Mouse (Mus musculus) urinary bladder, postnatal 25 days (tissue): ENCODE measurements around the gene App.

ENCODE experiments used
- DNase-seq: peaks from one replicate; pipeline ENCODE4 v3.0.0; 2022; ENCODE audit warnings: low spot score

Gene App

GRCm38 (mm10) chr16:85118916-85119315, 54.6 kb downstream of the App start:
- no peak for DNase-seq

- no peak for DNase-seq
These were observed 56.0 kb downstream of the App start for GRCm38 (mm10) chr16:85117541-85117940.

- no peak for DNase-seq
These were observed 57.7 kb downstream of the App start for GRCm38 (mm10) chr16:85115837-85116236.

GRCm38 (mm10) chr16:85114742-85115141, 58.8 kb downstream of the App start:
- no peak for DNase-seq

GRCm38 (mm10) chr16:85113941-85114340, 59.6 kb downstream of the App start:
- DNase-seq, result no peak

- no peak for DNase-seq
These were observed 61.3 kb downstream of the App start for GRCm38 (mm10) chr16:85112254-85112653.

- DNase-seq, result no peak
These were observed 63.1 kb downstream of the App start for GRCm38 (mm10) chr16:85110428-85110827.

GRCm38 (mm10) chr16:85108486-85108885, 65.1 kb downstream of the App start:
- DNase-seq, result no peak

GRCm38 (mm10) chr16:85106644-85107323, 66.8 kb downstream of the App start:
- DNase-seq, result no peak

GRCm38 (mm10) chr16:85105603-85106002, 68.0 kb downstream of the App start:
- DNase-seq, result no peak

GRCm38 (mm10) chr16:85103116-85103787, 70.3 kb downstream of the App start:
- no peak for DNase-seq

GRCm38 (mm10) chr16:85101544-85101943, 72.0 kb downstream of the App start:
- DNase-seq, result no peak

- no peak for DNase-seq
These were observed 72.8 kb downstream of the App start for GRCm38 (mm10) chr16:85100806-85101205.

- DNase-seq, result no peak
These were observed 74.1 kb downstream of the App start for GRCm38 (mm10) chr16:85099487-85099886.

- DNase-seq, result no peak
These were observed 74.5 kb downstream of the App start for GRCm38 (mm10) chr16:85099044-85099443.

GRCm38 (mm10) chr16:85096396-85096795, 77.2 kb downstream of the App start:
- no peak for DNase-seq

GRCm38 (mm10) chr16:85095923-85096322, 77.6 kb downstream of the App start:
- no peak for DNase-seq

GRCm38 (mm10) chr16:85092644-85093091, 80.9 kb downstream of the App start:
- DNase-seq, result no peak

GRCm38 (mm10) chr16:85092183-85092582, 81.4 kb downstream of the App start:
- DNase-seq, result no peak

- no peak for DNase-seq
These were observed 82.6 kb downstream of the App start for GRCm38 (mm10) chr16:85090992-85091391.

- DNase-seq, result no peak
These were observed 85.4 kb downstream of the App start for GRCm38 (mm10) chr16:85088126-85088525.

GRCm38 (mm10) chr16:85086303-85086702, 87.3 kb downstream of the App start:
- no peak for DNase-seq

- DNase-seq, result no peak
These were observed 87.7 kb downstream of the App start for GRCm38 (mm10) chr16:85085902-85086301.

- DNase-seq, result no peak
These were observed 89.4 kb downstream of the App start for GRCm38 (mm10) chr16:85084152-85084551.
